Mouse (Mus musculus) gastrocnemius, postnatal 10 days (tissue): ENCODE measurements around the gene Ache. TPM values are rescaled to one million over a fixed set of nuclear protein-coding genes. Genes with fewer than 3 reads are reported as not detected.
"Not testable (repeated sequence)": the region's sequence is repeated elsewhere in the genome, so short reads cannot be mapped to it uniquely, and the experiment has no call there.

Experiments used
- DNase-seq: peaks from one replicate; pipeline ENCODE4 v3.0.0; 2021; ENCODE audit warnings: mixed read lengths
- long read RNA-seq, 2 experiments: library from polyadenylated mRNA; stranded (forward); transcript quantifications; one replicate each; pipeline ENCODE4 v2.0.0; 2021
- total RNA-seq, 2 experiments: library from RNA; stranded (reverse); gene quantifications; 2 replicates each; pipeline ENCODE4 v1.2.3; 2021

Gene Ache
- 10 to 100 TPM; 62.4 to 68.2 TPM for total RNA-seq
- long read RNA-seq, experiment 1, transcript Ache-201 (5 exons, 2,186 nt): major isoform, 67 of 150 reads
- long read RNA-seq, experiment 1, transcript Ache-202 (5 exons, 2,176 nt): minor isoform, 30 of 150 reads
- long read RNA-seq, experiment 1, partial matches to known transcripts: 37 of 150 reads
- long read RNA-seq, experiment 1, other reads (novel, unspliced or antisense): 16 of 150 reads
- long read RNA-seq, experiment 2, transcript Ache-201 (5 exons, 2,186 nt): major isoform, 60 of 149 reads
- long read RNA-seq, experiment 2, transcript Ache-202 (5 exons, 2,176 nt): minor isoform, 40 of 149 reads
- long read RNA-seq, experiment 2, partial matches to known transcripts: 31 of 149 reads
- long read RNA-seq, experiment 2, other reads (novel, unspliced or antisense): 18 of 149 reads

- peak; percentile 39 for DNase-seq
These were observed at the start of gene Ache for GRCm38 (mm10) chr5:137287032-137287952. Gene Ache (plus strand): TSS chr5:137287519.

DNA sequence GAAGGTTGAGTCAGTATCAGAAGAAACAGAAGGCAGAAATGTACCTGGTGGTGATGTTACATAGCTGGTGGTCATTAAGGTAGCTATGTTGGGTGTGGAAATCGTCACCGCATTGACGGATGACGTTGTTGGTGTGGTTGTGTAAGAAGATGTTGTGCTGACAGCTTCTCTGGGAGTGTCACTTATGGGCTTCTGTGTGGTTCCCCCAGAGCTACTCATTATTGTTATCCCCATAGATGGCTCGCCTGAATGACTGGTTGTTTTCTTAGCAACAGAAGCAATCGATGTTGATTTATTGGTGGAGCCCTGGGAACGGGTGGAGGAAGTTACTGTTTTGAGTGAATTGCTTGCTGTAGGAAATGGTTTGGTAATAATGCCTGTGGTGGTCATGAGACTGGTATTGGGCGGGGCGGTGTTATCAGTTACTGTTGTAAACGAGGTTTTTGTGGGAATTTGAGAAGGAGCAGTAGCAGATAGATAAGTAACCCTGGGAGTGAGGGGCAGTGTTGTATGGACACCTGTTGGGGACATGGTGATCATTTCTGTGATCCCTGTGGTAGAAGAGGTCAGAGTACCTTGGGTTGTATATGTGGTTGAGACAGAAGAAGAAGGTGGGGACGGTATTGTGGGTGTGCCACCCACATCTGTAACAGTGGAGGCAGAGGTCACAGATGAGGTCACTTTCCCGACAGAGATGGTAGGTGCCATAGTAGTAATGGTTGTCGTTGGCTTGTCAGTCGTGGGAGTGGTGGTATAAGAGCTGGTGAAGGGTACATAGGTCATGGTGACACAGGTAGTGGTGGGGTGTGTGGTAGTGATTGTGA, 23.2 kb upstream of the Ache start:
- DNase-seq: no peak

GRCm38 (mm10) chr5:137264787-137265186, 22.5 kb upstream of the Ache start:
- no peak for DNase-seq

- no peak for DNase-seq
These were observed 19.0 kb upstream of the Ache start for GRCm38 (mm10) chr5:137268131-137268910.

DNA sequence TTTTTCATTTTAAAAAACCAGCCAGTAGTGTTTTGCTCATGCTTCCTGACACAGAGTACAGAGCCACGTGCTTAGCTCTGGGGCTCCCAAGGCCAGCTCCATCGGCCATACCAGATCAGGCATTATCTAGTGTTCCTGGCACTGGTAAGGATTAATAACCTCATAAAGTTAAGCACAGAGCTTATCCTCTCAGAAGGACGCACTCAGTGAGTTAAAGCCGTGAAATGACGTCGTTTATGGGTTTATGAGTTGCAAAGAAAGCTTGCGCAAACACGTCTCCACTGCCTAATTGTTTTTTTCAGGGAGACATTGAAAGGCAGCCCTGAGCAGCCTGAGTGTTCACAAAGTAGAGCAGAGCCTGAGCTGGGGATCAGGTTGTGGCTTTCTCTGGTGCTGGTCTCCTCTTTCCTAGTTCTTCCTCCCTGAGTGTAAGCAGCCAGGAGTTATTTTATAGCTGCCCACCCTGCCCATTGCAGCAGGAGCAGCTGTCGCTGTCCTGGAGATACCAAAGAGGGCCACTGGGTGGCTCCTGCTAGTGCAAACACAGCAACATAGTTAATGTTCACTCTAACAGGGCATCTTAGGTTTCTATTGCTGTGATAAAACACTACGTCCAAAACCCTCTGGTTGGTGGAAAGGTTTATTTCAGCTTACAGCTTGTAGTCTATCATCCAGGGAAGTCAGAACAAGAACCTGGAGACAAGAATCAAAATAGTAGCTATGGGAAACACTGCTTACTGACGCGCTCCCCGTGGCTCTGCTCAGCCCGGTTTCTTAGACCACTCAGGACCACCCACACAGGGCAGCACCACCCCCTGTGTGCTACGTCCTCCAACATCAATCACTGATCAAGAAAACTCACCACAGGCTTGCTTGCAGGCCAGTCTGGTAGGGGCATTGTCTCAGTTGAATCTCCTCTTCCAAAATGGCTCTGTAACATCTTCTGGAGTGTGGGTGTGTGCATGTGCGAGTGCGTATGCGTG, 9.7 kb upstream of the Ache start:
- no peak for DNase-seq

DNA sequence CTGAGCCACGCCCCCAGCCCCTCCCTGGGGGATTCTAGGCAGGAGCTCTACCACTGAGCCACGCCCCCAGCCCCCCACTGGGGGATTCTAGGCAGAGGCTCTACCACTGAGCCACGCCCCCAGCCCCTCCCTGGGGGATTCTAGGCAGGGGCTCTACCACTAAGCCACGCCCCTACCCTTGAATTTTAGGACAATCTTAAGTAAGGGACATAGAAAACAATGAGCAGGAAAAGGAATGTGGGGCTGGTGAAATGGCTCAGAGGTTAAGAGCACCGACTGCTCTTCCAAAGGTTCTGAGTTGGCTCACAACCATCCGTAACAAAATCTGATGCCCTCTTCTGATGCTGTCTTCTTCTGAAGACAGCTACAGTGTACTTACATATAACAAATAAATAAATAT, 2.9 kb upstream of the Ache start:
- not testable (repeated sequence) for DNase-seq

DNA sequence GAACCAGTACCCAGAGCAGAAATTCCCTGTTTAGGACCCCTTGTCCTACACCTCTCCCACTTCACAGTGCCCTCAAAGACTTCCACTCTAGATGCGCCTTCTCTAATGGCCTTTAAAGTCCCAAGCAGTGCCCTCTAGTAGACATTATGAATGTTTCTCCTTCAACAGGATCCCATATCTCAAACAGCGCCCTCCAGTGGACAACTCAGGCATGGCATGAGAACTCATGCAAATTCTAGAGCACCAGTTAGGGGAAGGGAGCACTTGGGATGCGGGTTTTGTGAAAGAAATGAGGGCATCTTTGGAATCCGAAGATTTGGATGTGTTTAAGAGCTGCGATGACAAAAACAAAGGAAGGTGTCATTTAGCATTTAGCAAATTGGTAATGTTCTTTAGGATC, 2.3 kb upstream of the Ache start:
- peak; percentile 75 for DNase-seq

- DNase-seq: no peak
These were observed 1.3 kb upstream of the Ache start for GRCm38 (mm10) chr5:137285986-137286385.

DNA sequence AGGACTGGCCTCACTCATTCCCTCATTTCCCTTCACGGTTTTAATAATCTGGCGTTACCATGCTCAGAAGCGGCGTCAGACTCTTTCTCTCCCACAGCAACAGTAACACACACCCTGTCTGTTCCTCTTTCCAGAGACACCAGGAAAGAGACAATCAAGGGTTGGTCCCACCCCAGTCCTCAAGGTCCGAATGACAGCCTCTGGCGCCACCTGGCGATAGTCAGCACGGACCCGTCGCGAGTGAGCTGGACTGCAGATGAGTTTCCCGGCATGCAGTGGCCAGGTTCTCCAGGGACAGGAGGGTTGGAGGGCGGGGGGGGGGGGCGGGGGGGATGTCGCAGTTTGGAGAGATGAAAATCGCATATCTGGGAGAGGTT, 676 bp upstream of the Ache start:
- peak; percentile 93 for DNase-seq

GRCm38 (mm10) chr5:137287953-137288743, 829 bp downstream of the Ache start:
- DNase-seq: peak; percentile 38

DNA sequence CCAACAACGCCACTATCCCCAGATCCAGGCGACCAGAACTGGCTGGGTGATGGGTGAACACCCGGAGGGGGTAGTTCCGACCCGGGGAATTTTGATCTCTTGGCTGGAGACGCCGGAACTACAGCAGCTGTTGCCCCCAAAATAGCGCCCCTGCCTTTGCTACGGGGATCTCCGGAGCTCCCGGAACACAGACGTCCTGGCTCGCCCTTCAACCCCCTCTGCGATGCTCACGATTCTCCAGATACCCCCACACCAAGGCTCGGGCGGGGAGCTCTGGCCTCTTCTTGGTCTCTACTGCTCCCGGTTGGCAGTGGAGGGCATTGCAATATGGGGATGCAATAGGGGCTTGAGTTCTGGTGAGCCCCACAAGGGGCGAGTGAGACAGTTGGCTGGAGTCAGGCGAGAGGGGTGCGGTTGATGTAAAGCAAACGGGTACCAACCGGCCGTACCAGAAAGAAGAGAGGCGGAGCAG, 1.7 kb downstream of the Ache start:
- peak; percentile 55 for DNase-seq

GRCm38 (mm10) chr5:137289591-137290365, 2.5 kb downstream of the Ache start:
- no peak for DNase-seq

DNA sequence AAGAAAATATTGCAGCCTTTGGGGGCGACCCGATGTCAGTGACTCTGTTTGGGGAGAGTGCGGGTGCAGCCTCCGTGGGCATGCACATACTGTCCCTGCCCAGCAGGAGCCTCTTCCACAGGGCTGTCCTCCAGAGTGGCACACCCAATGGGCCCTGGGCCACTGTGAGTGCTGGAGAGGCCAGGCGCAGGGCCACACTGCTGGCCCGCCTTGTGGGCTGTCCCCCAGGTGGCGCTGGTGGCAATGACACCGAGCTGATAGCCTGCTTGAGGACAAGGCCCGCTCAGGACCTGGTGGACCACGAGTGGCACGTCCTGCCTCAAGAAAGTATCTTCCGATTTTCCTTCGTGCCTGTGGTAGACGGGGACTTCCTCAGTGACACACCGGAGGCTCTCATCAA, 3.4 kb downstream of the Ache start:
- peak; percentile 71 for DNase-seq

GRCm38 (mm10) chr5:137291381-137291926, 4.1 kb downstream of the Ache start:
- DNase-seq: no peak

DNA sequence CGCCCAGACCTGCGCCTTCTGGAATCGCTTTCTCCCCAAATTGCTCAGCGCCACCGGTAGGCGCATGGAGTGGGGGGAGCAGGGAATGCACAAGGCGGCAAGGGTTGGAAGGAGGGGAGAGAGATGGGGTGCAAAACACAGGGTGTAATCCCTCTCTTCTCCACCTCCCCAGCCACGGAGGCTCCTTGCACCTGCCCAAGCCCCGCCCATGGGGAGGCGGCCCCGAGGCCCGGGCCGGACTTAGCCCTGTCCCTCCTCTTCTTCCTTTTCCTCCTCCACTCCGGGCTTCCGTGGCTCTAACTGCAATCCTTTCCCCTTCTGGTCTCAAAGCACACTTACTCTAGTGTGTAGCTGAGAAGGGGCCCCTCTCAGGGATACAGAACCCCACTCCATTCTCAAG, 6.0 kb downstream of the Ache start:
- peak; percentile 73 for DNase-seq

DNA sequence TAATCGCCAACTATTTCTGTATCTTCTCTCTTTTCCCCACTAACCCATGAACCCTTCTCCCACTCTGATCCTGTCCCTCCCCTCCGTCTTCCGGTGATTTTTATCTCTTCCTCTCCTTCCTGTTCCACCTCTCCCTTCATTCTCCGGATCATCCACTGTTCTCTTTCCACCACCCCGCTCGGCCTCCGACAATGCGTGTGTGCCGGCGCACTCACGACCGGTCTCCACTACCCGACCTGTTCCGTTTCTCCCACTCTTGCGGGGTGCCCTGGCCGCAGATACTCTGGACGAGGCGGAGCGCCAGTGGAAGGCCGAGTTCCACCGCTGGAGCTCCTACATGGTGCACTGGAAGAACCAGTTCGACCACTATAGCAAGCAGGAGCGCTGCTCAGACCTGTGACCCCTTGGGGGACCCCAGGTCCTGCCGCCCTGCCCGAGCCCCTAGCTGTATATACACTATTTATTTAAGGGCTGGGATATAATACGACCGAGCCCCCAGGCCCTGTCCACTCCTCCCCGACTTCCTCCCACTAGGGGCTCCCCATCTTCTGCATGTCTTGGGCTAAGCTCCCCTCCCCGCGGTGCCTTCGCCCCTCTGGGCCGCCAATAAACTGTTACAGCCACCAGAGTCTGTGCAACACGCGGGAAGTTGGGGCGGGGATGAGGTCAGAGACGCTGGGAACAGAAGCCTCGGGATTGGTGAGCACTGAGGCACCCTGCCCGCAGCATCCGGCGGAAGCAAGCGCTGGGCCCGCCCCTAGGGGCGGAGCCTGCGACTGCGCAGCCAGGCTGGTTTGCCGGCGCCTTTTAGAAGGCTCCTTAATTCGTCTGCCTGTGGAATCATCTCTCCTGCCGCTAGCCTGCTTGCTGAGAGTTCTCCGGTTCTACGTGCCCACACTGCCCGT, 6.8 kb downstream of the Ache start, which contains the start of gene Ufsp1:
Gene Ufsp1 (plus strand): TSS at position 791 of the 905 bp plus-strand sequence.
- DNase-seq: peak; percentile 95

DNA sequence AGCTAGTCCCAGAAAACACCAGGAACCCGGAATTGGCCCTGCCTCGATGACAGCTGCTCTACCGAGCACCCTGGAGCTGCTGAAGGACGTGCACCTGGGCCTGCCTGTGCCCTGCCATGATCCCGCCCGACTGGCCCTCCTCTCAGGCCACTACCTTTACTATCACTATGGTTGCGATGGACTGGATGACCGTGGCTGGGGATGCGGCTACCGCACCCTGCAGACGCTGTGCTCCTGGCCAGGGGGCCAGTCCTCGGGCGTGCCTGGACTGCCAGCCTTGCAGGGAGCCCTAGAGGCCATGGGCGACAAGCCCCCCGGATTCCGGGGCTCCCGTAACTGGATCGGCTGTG, 7.4 kb downstream of the Ache start:
- peak; percentile 35 for DNase-seq
